Mouse (Mus musculus) urinary bladder, adult 2 months (tissue): Measurements from ENCODE around the gene Sparc. TPM values are rescaled to one million over a fixed set of nuclear protein-coding genes. Genes with fewer than 3 reads are reported as not detected.

Source experiments
- DNase-seq: peaks from one replicate; pipeline ENCODE4 v3.0.0; 2022; ENCODE audit warnings: low spot score
- polyA plus RNA-seq: library from polyadenylated mRNA; depleted of rRNA; stranded (reverse); fragments of >200 nt; gene quantifications from 2 replicates; pipeline ENCODE4 v1.2.3, GENCODE M21; 2012; rRNA removed

Gene Sparc
- polyA plus RNA-seq, 1 experiment, result 3,504 TPM

GRCm38 (mm10) chr11:55365840-55366239 is 57.1 kb downstream of the Sparc start:
- no peak for DNase-seq

DNA sequence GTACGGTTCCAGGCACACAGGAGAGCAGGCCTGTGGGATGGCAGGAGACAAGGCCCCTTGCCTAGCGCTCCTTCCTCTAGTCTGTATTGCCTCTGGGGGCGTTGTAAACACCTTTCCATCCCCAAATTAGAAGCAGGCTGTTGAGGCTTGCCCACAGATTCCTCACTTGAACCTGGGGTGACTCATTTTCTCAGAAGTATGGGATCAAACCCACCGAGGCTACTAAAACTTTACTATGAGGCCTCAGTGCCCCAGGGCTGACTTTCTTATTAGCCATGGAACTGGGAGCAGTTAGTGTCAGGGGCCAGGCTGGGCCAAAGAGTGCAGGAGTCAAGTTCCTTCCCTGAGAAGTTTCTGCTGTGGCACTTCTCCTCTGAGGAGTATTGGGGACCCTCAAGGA is 57.7 kb downstream of the Sparc start:
- DNase-seq, result no peak

GRCm38 (mm10) chr11:55364662-55365061 is 58.3 kb downstream of the Sparc start:
- DNase-seq, result no peak

- DNase-seq, result no peak
Observed at GRCm38 (mm10) chr11:55358094-55358783, 64.7 kb downstream of the Sparc start.

DNA sequence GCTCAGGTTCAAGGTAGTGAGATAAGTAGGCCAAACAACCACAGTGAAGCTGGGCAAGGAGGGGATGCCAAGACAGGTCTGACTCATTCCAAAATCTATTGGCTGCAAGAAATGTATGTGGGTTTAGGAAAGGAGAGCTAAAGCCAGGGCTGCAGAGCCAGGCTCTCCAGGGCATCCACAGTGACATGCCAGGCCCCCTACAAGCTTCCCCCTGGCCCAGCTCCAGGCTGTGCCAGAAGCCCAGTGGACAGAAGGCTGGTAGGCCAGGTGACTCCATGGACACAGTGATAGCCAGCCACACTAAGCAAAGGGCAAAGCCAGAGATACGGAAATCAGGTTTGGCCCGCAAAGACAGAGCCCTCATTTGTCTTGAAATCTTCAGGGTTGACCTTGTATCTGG is 66.1 kb downstream of the Sparc start:
- DNase-seq, result no peak

Other genes starting within 250 kb of the Sparc start
- 3.1 and 4.5 TPM in 2 replicates for gene Slc36a2, start 238.1 kb downstream of the Sparc start, polyA plus RNA-seq
- gene Slc36a1, start 218.8 kb downstream of the Sparc start, polyA plus RNA-seq, result 14.0 and 17.3 TPM in 2 replicates
- gene Fat2, start 86.6 kb downstream of the Sparc start, polyA plus RNA-seq, result 8.9 and 12.9 TPM in 2 replicates
- gene Atox1, start 38.1 kb upstream of the Sparc start, polyA plus RNA-seq, result 382 and 536 TPM in 2 replicates
- 41.6 and 41.8 TPM in 2 replicates for gene G3bp1, start 46.5 kb upstream of the Sparc start, polyA plus RNA-seq
- gene Glra1, start 185.0 kb upstream of the Sparc start, polyA plus RNA-seq, result not detected in 2 replicates